Mouse (Mus musculus) cerebellum, adult 2 months (tissue): ENCODE results near the gene Arl8b. TPM values are rescaled to one million over a fixed set of nuclear protein-coding genes. Genes with fewer than 3 reads are reported as not detected.
A peak's percentile ranks its signal among the peaks of the same experiment; 100 is the strongest.

Experiments
- DNase-seq, 2 experiments: peaks; one replicate each; pipeline ENCODE4 v3.0.0; 2021
- H3K27ac ChIP-seq: fragments of 200-500 bp; 2 replicates; pipeline ENCODE4 v1.5.1; 2012; ENCODE audit warnings: low read length, control low read depth, inconsistent platforms; ENCODE audit not compliant: insufficient read depth
- H3K27me3 ChIP-seq: fragments of 200-500 bp; 2 replicates; pipeline ENCODE4 v1.6.1; 2012; ENCODE audit warnings: inconsistent platforms, mild to moderate bottlenecking, low read length, moderate library complexity; ENCODE audit not compliant: control insufficient read depth, insufficient read depth
- H3K4me1 ChIP-seq: fragments of 200-500 bp; 2 replicates; pipeline ENCODE4 v1.6.1; 2011; ENCODE audit warnings: low read length; ENCODE audit not compliant: control insufficient read depth, insufficient read depth
- H3K4me3 ChIP-seq: fragments of 200-500 bp; replicated peaks from 2 replicates; pipeline ENCODE3; 2011; ENCODE audit warnings: mild to moderate bottlenecking, low read depth, low read length, control low read depth; ENCODE audit not compliant: insufficient read depth
- CTCF ChIP-seq: fragments of 200-500 bp; IDR thresholded peaks from 2 replicates; pipeline ENCODE4 v1.5.1; 2011; ENCODE audit warnings: low read depth, mild to moderate bottlenecking, control low read depth, low read length, moderate library complexity, borderline replicate concordance; ENCODE audit not compliant: insufficient read depth
- POLR2A ChIP-seq: fragments of 200-500 bp; IDR thresholded peaks from 2 replicates; pipeline ENCODE4 v1.6.1; 2011; ENCODE audit warnings: low read length, control low read depth, borderline replicate concordance; ENCODE audit not compliant: insufficient read depth
- WGBS: fragments of 180-500 bp; shearing (Covaris S2); methylation state at CpG from one replicate; pipeline ENCODE4 v1.1.7; 2018; 5-methylcytosine and 5-hydroxymethylcytosine counted together
- polyA plus RNA-seq: library from polyadenylated mRNA; depleted of rRNA; stranded (reverse); fragments of >200 nt; gene quantifications from 2 replicates; pipeline ENCODE4 v1.2.3, GENCODE M21; 2012

Arl8b gene
- polyA plus RNA-seq, 1 experiment: 77.9 TPM

DNA sequence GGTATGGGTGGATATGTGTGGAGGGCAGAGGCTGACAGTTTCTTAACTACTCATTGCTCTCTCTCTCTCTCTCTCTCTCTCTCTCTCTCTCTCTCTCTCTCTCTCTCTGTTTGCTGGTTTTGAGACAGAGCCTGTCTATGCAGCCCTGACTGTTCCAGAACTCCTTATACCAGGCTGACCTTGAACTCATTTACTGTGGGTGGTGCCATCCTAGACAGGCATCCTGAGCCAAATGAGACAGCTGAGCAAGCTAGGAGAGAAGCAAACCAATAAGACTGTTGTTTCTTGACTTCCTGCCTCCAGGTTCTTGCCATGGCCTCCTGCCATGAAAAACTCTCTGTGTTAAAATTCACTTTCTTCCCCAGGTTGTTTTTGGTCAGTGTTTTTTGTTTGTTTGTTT lies 6.6 kb upstream of the Arl8b start:
- DNase-seq: no peak
- TF ChIP-seq CTCF (no peak), POLR2A (no peak)
- Histone ChIP-seq H3K27me3 (no peaks in the 10 kb centered on the region), H3K4me1 (no peaks in the 10 kb centered on the region), H3K27ac (no peak overlapping the region), H3K4me3 (no peak overlapping the region)

DNA sequence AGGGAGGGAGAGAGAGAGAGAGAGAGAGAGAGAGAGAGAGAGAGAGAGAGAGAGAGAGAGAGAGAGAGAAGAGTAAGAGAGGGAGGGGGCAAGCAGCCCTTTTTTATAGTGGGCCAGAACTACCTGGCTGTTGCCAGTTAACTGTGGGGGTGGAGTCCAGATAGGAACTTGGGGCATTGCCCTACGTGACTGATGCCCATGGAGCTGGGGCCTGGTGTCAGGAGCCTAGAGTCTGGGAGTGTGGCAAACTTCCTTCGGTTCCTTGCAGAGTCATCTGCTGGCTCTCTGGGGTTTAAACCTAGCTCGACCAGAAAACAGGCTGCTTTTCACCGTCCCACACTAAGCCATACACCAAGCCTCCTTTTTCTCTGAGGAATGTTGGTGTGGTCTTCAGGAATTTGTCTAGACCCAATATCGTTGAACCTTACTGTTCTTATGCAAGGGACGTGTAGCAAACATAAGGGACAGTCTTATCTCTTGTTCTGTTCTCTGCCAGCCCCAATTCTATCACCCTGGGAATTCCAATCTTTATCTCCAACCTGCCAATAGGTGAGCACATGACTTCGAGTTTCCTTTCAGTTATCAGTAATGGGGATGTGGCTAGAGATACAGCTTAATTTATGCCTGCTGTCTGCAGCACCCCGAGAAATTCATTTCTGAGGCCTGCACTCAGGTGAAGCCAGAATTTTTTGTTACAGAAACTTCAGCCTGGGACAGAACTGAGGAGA lies 5.2 kb upstream of the Arl8b start:
- TF ChIP-seq POLR2A (no peak), CTCF (no peak)
- Histone ChIP-seq H3K4me3 (no peak overlapping the region), H3K27ac (no peak overlapping the region), H3K4me1 (no peaks in the 10 kb centered on the region), H3K27me3 (no peaks in the 10 kb centered on the region)
- DNase-seq: no peak
- WGBS: 75% methylated on average over 8 of the region's 8 CpGs

DNA sequence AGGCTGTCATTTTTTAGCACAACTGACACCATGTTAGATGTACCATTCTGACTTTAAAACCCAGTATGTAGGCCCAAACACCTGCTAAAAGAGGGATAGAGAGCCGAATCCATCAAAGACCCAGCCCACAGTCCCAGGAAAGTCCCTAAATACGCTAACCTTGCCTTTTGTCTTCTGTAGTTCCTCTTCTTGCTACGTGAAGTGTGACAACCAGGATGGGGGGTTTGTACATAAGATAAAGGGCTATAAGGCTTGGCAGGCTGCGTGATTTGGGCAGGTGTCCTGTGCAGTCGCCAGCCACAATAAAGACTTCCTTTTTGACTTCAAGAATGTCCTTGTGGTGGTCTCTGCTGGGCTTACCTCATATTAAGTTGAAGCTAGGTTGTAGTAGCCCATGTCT lies 4.5 kb upstream of the Arl8b start:
- Histone ChIP-seq H3K4me3 (no peak overlapping the region), H3K4me1 (no peaks in the 10 kb centered on the region), H3K27me3 (no peaks in the 10 kb centered on the region), H3K27ac (no peak overlapping the region)
- TF ChIP-seq CTCF (no peak), POLR2A (no peak)
- DNase-seq: no peak
- WGBS: 56% methylated on average over 5 of the region's 5 CpGs

DNA sequence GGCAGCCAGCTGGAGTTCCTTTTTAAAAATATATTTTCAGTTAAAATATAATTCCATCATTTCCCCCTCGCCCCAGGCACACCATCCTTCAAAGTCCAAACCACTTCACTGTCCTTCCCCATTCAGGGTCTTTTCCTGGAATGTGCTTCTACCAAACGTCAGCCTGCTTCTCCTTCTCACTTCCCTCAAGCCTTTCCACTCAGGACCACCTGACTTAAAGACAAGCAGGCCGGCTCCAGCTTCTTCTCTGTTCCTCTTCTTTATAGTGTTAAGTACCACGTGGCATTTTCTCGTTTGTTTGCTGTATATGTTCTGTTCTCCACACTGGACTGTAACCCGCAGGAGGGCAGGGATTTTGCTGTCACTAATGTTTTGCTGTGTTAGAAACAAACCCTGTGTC lies 1.0 kb upstream of the Arl8b start:
- H3K27me3 ChIP-seq: no peaks in the 10 kb centered on the region
- no peak overlapping the region for H3K4me3 ChIP-seq
- no peak overlapping the region for H3K27ac ChIP-seq
- WGBS: 68% methylated on average over 6 of the region's 6 CpGs
- TF ChIP-seq CTCF: no peak
- TF ChIP-seq POLR2A: no peak
- no peak for DNase-seq
- H3K4me1 ChIP-seq: peaks cover 11% of the 10 kb centered on the region; the same call in 1 of the 2 replicates

DNA sequence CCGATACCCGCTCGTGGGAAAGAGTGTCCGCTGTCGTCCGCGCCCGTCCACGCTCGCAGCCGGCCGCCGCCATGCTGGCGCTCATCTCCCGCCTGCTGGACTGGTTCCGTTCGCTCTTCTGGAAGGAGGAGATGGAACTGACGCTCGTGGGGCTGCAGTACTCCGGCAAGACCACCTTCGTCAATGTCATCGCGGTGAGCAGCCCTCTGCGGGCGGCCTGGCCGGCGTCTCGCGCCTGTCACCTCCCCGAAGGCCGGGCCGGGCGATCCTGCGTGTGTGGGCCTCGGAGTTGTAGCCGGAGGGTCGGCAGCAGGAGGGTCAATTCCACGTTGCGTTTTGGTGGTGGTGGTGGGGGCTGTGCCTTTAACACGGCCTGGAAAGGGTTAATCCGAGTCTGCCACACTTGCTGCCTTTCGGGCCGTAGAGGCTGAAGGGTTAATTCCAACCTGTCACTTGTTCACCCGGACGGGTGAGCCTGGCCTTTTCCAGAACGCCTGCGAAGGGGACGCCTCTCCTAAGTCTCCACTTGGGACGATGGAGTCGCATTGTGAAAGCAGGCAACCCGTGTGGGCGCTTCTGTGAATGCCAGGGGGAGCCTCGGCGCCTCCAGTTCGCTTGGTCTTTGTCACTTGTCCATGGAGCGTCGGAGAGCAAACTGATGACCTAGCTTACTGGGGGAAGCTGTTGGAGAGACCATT lies 434 bp downstream of the Arl8b start:
- H3K4me3 ChIP-seq: peak overlapping the region; percentile 86
- WGBS: under 1% methylated on average over 57 of the region's 57 CpGs
- TF ChIP-seq POLR2A (no peak), CTCF (no peak)

DNA sequence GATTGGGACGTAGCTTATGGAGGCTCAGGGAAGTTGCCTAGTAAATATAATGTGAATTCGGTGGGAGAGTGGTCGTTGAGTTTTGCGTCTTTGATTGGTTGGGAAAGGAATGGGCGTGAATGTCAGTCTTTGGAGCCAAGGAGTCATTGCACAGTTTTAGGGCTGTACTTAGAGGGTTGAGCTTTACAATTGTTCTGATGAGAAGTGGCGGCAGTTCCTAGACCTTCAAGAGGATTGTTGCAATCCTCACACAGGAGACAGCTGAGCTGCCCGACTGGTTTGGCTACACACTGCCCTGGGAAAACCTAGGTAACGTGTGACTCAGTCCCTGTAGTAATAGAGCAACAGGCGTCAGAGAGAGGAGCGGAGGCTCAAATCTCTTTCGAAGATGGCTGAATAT lies 1.2 kb downstream of the Arl8b start:
- Histone ChIP-seq H3K4me1 (peaks cover 16% of the 10 kb centered on the region), H3K27me3 (no peaks in the 10 kb centered on the region), H3K4me3 (peak overlapping the region; percentile 86), H3K27ac (no peak overlapping the region)
- no peak for TF ChIP-seq CTCF
- no peak for TF ChIP-seq POLR2A
- DNase-seq: no peak
- WGBS: 13% methylated on average over 11 of the region's 11 CpGs

More for the DNA sequence above, 434 bp downstream of the Arl8b start:
- DNase-seq: peak; percentile 50 to 54
- peak overlapping the region; percentile 88 for H3K27ac ChIP-seq
- H3K27me3 ChIP-seq: no peaks in the 10 kb centered on the region
- H3K4me1 ChIP-seq: peaks cover 11% of the 10 kb centered on the region; the same call in 1 of the 2 replicates

DNA sequence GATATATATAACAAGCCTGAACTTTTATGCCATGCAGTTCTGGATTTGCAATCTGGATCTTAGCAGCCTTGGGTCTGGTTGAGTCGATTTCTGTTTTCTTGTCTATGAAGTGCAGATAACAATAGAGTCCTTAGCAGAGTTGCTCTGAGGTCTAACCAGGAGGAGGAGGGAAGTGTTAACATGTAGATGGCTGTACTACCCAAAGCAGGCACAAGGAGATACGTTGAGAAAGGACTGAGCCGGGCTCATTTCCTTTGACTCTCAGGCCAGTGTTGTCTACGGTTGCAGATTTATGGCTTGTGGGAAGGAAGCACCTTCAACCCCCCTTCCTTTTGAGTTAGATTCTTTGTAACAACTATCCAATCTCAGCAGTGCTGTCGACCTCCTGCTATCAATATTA lies 1.9 kb downstream of the Arl8b start:
- WGBS: 38% methylated on average over 5 of the region's 5 CpGs
- H3K4me1 ChIP-seq: peaks cover 16% of the 10 kb centered on the region
- H3K27me3 ChIP-seq: no peaks in the 10 kb centered on the region
- no peak overlapping the region for H3K4me3 ChIP-seq
- TF ChIP-seq CTCF (no peak), POLR2A (no peak)
- DNase-seq: no peak
- no peak overlapping the region for H3K27ac ChIP-seq

DNA sequence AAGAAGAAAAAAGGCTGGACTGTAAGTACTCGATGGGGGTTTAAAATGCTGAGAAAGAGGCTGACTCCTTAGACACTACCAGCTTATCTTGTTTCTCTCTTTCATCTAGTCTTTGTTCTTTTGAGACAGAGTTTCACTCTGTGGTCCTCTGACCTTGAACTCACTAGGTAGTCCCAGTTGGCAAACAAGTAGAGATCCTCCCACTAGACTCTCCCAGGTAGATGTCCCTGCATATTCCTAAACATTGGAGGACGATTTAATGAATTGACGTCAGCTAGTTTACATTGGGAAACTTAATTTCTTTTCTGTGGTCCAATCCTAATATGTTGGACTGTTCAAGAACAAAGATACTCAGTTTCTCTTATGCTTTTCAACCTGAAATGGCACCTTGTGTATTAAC lies 2.7 kb downstream of the Arl8b start:
- H3K4me1 ChIP-seq: peaks cover 16% of the 10 kb centered on the region
- no peak for DNase-seq
- no peaks in the 10 kb centered on the region for H3K27me3 ChIP-seq
- no peak overlapping the region for H3K4me3 ChIP-seq
- H3K27ac ChIP-seq: no peak overlapping the region
- WGBS: 80% methylated on average over 3 of the region's 3 CpGs
- TF ChIP-seq POLR2A (no peak), CTCF (no peak)
